ENCODE assay signal across 6 mouse cellular contexts in genomic region chr3:139608267-139608666, GRCm38 (mm10).
A peak's percentile ranks its signal among the peaks of the same experiment; 100 is the strongest.
DNase-seq lines count a peak whose midpoint lies in the region; ATAC-seq and TF ChIP-seq lines count a peak whose summit lies in the region.
"Not testable (repeated sequence)": the region's sequence is repeated elsewhere in the genome, so short reads cannot be mapped to it uniquely, and the experiment has no call there.

No protein-coding gene starts in this region.

- not testable (repeated sequence) for H3K27ac ChIP-seq in kidney, adult 2 months (ENCODE audit: insufficient read depth, low read depth, low read length)

- POLR2A ChIA-PET in Patski (lab: Charles Lee): not testable (repeated sequence)

- TF ChIP-seq CTCF in Patski (IDR thresholded peaks at IDR 0.05); kidney, adult 2 months (conservative IDR thresholded peaks at IDR 0.05; ENCODE audit: insufficient read depth, insufficient read length, low read depth, low read length): not testable (repeated sequence)

- peak; percentile 51 for ATAC-seq in Patski

- DNase-seq in ES-CJ7 (ENCODE audit: low read depth, low spot score) (peak; percentile 17), R1 (ENCODE audit: low read depth, low spot score) (peak; percentile 77), ZHBTc4 (ENCODE audit: low read depth, low spot score) (peak; percentile 44)
- DNase-seq in Muller cell, postnatal 12 days (ENCODE audit: inconsistent ontology term): peak; percentile 33
- not testable (repeated sequence) for DNase-seq in Patski (ENCODE audit: low read depth, low spot score)
- DNase-seq in kidney, adult 2 months: peak; percentile 3

- TF ChIP-seq POLR2A in kidney, adult 2 months (IDR thresholded peaks at IDR 0.05; ENCODE audit: low read depth, low read length): not testable (repeated sequence)

- H3K4me3 ChIP-seq in kidney, adult 2 months (ENCODE audit: insufficient read depth, low read depth, low read length): not testable (repeated sequence)

- CTCF ChIA-PET in Patski (lab: Charles Lee): not testable (repeated sequence)

- not testable (repeated sequence) for H3K36me3 ChIP-seq in kidney, adult 2 months (ENCODE audit: control insufficient read depth, insufficient read depth, low read length)

- not testable (repeated sequence) for H3K4me1 ChIP-seq in kidney, adult 2 months (ENCODE audit: control insufficient read depth, insufficient read depth, low read length)

- in situ Hi-C loops in Patski (cut with MboI; ENCODE audit: low pct_unique_long_range_greater_than_20kb): not testable (repeated sequence)

- not testable (repeated sequence) for H3K27me3 ChIP-seq in Patski; kidney, adult 2 months (replicated peaks; ENCODE audit: control insufficient read depth, insufficient read depth, low read length)
